In the genomic region with DNA sequence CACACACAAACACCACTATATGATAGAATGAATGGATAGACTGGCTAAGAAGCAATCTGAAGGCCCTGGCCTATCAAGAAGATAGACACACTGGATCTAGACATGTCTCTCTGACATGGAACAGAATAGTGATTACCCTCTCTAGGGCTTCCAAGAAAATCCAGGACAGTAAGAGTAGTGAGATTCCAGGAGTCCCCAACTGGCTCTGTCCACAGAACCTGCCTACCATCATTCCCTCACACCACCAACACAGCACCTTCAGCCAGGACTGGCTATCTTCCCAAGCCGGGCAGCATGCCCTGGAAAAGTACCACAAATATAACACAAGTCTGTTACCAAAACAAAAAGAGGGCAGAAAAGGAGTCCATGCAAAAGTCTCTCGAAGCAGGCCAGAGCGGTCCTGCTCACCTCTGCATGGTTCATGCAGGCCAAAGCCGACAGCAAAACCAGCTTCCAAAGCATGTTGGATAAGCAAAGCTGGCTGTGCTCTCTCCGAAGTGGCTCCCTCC, we compare ENCODE assay signal across 9 mouse cellular contexts. TPM values are rescaled to one million over a fixed set of nuclear protein-coding genes. Genes with fewer than 3 reads are reported as not detected.
DNase-seq lines count a peak whose midpoint lies in the region; ATAC-seq and TF ChIP-seq lines count a peak whose summit lies in the region.
"Had no signal": no experiment of that assay in that cellular context is flagged by ENCODE, and none has a peak within 500 bp of the region (broad histone marks: within the 10 kb centered on the region; RNA-seq: fewer than 3 reads in every experiment).

No protein-coding gene starts in this region.

- no peak for DNase-seq in hindbrain, postnatal 0 days (ENCODE audit: low spot score)
- DNase-seq in adrenal gland, postnatal 14 days: peak; percentile 60
- DNase-seq in frontal cortex, postnatal 36 days (ENCODE audit: low spot score in 2 of 2): peak; percentile 70 to 78
- peak; percentile 47 for DNase-seq in left cerebral cortex, adult 11 months (ENCODE audit: low spot score)
- no peak for DNase-seq in embryonic facial prominence, embryonic 10.5 days (ENCODE audit: low spot score)
- no peak for DNase-seq in spleen, postnatal 10 days (ENCODE audit: low spot score in 2 of 2)
- no peak for DNase-seq in lung, postnatal 4 days

- no peak overlapping the region for H3K4me2 ChIP-seq in hindbrain, embryonic 12.5 days (replicated peaks)
- H3K4me2 ChIP-seq in hindbrain, postnatal 0 days (ENCODE audit: low read depth, low read length): no peak overlapping the region
- H3K4me2 ChIP-seq: lung, embryonic 15.5 days had no signal

- 0 out of 2 replicates have a peak overlapping the region, but pooled peaks have one; percentile 86 for H3K27ac ChIP-seq in hindbrain, embryonic 12.5 days
- no peak overlapping the region for H3K27ac ChIP-seq in hindbrain, postnatal 0 days
- H3K27ac ChIP-seq in embryonic facial prominence, embryonic 10.5 days (replicated peaks): no peak overlapping the region
- H3K27ac ChIP-seq: lung, embryonic 15.5 days had no signal

- H3K9me3 ChIP-seq in hindbrain, embryonic 12.5 days (replicated peaks): no peaks in the 10 kb centered on the region
- H3K9me3 ChIP-seq in hindbrain, postnatal 0 days (ENCODE audit: low read length): no peaks in the 10 kb centered on the region
- H3K9me3 ChIP-seq in embryonic facial prominence, embryonic 10.5 days: no peaks in the 10 kb centered on the region
- H3K9me3 ChIP-seq: lung, embryonic 15.5 days had no signal

- H3K4me3 ChIP-seq in hindbrain, embryonic 12.5 days: no peak overlapping the region
- H3K4me3 ChIP-seq in hindbrain, postnatal 0 days (ENCODE audit: low read length): no peak overlapping the region
- no peak overlapping the region for H3K4me3 ChIP-seq in embryonic facial prominence, embryonic 10.5 days
- H3K4me3 ChIP-seq: lung, embryonic 15.5 days had no signal

- peaks cover 45% of the 10 kb centered on the region for H3K4me1 ChIP-seq in hindbrain, embryonic 12.5 days
- peaks cover 9% of the 10 kb centered on the region for H3K4me1 ChIP-seq in hindbrain, postnatal 0 days (ENCODE audit: insufficient read depth, low read length)
- peaks cover 37% of the 10 kb centered on the region for H3K4me1 ChIP-seq in embryonic facial prominence, embryonic 10.5 days

- no peaks in the 10 kb centered on the region for H3K36me3 ChIP-seq in hindbrain, embryonic 12.5 days
- H3K36me3 ChIP-seq in hindbrain, postnatal 0 days (ENCODE audit: insufficient read depth, low read length): no peaks in the 10 kb centered on the region
- no peaks in the 10 kb centered on the region for H3K36me3 ChIP-seq in embryonic facial prominence, embryonic 10.5 days (replicated peaks)
- H3K36me3 ChIP-seq: lung, embryonic 15.5 days had no signal

- no peak overlapping the region for H3K9ac ChIP-seq in hindbrain, embryonic 12.5 days
- H3K9ac ChIP-seq in hindbrain, postnatal 0 days (replicated peaks; ENCODE audit: low read length): no peak overlapping the region
- H3K9ac ChIP-seq: lung, embryonic 15.5 days had no signal

- no peak for ATAC-seq in hindbrain, embryonic 12.5 days (ENCODE audit: low FRiP score)
- ATAC-seq in hindbrain, postnatal 0 days: no peak

- peaks cover 29% of the 10 kb centered on the region for H3K27me3 ChIP-seq in hindbrain, embryonic 12.5 days
- H3K27me3 ChIP-seq in hindbrain, postnatal 0 days (ENCODE audit: insufficient read depth, low read length): no peaks in the 10 kb centered on the region
- peaks cover 70% of the 10 kb centered on the region for H3K27me3 ChIP-seq in embryonic facial prominence, embryonic 10.5 days (replicated peaks; ENCODE audit: low read depth, poor library complexity, severe bottlenecking)

- WGBS in hindbrain, embryonic 12.5 days: 88% methylated on average over 5 of the region's 5 CpGs
- 67% methylated on average over 5 of the region's 5 CpGs for WGBS in hindbrain, postnatal 0 days
- WGBS in embryonic facial prominence, embryonic 10.5 days: 88% methylated on average over 5 of the region's 5 CpGs

- no peak for TF ChIP-seq CTCF in hindbrain, postnatal 0 days (IDR thresholded peaks at IDR 0.05; ENCODE audit: low read depth)

RNA-seq across cellular contexts. Expression of a gene that starts 59.8 kb away (rescaled TPM):
- 7.9 and 11.0 TPM in 2 replicates for polyA plus RNA-seq in hindbrain, embryonic 12.5 days (2016; fragmentation: Nextera tagmentation; extraction: Ambion mirVana)
- 15.0 and 23.0 TPM in 2 replicates for total RNA-seq in hindbrain, postnatal 0 days (2014; rRNA removed)
- 17.1 and 20.9 TPM in 2 replicates for polyA plus RNA-seq in hindbrain, postnatal 0 days (2015; fragmentation: Nextera tagmentation; extraction: Ambion mirVana)
- total RNA-seq in adrenal gland, postnatal 14 days (2021): 14.0 and 18.1 TPM in 2 replicates
- 10.0 and 12.0 TPM in 2 replicates for polyA plus RNA-seq in embryonic facial prominence, embryonic 10.5 days (2016; fragmentation: Nextera tagmentation; extraction: Ambion mirVana)

Comparison
In these comparisons a context has a peak if more than half of its experiments do, and no peak if none do; other contexts are left out.
1. DNase-seq: peak in adrenal gland, postnatal 14 days (single experiment), frontal cortex, postnatal 36 days (2 of 2) and left cerebral cortex, adult 11 months (single experiment); none in hindbrain, postnatal 0 days (single experiment), embryonic facial prominence, embryonic 10.5 days (single experiment), spleen, postnatal 10 days (0 of 2) and lung, postnatal 4 days (0 of 2).